ENCODE assay signal across 8 mouse cellular contexts in genomic region chr4:110352001-110352369, GRCm38 (mm10). TPM values are rescaled to one million over a fixed set of nuclear protein-coding genes. Genes with fewer than 3 reads are reported as not detected.
DNase-seq lines count a peak whose midpoint lies in the region; ATAC-seq and TF ChIP-seq lines count a peak whose summit lies in the region.

No protein-coding gene starts in this region.

- no peaks in the 10 kb centered on the region for H3K9me3 ChIP-seq in heart, postnatal 0 days (replicated peaks; ENCODE audit: control insufficient read depth, low read length)
- no peaks in the 10 kb centered on the region for H3K9me3 ChIP-seq in embryonic facial prominence, embryonic 11.5 days (replicated peaks; ENCODE audit: control insufficient read depth, low read length)
- H3K9me3 ChIP-seq in hindbrain, embryonic 16.5 days (ENCODE audit: control insufficient read depth, low read length) = no peaks in the 10 kb centered on the region
- H3K9me3 ChIP-seq in midbrain, embryonic 13.5 days = no peaks in the 10 kb centered on the region

- TF ChIP-seq CTCF in heart, postnatal 0 days (IDR thresholded peaks at IDR 0.05; ENCODE audit: low read depth) = no peak

- peak overlapping the region; percentile 52 for H3K9ac ChIP-seq in heart, postnatal 0 days (replicated peaks; ENCODE audit: low read depth, low read length)
- H3K9ac ChIP-seq in embryonic facial prominence, embryonic 11.5 days (replicated peaks; ENCODE audit: low read length) = peak overlapping the region; percentile 79
- H3K9ac ChIP-seq in hindbrain, embryonic 16.5 days (ENCODE audit: low read depth, low read length) = peak overlapping the region; percentile 78
- peak overlapping the region; percentile 86 for H3K9ac ChIP-seq in midbrain, embryonic 13.5 days (replicated peaks)

- peak overlapping the region; percentile 94 for H3K4me2 ChIP-seq in heart, postnatal 0 days (ENCODE audit: low read depth, low read length)
- H3K4me2 ChIP-seq in embryonic facial prominence, embryonic 11.5 days (ENCODE audit: low read depth, low read length) = peak overlapping the region; percentile 68
- peak overlapping the region; percentile 55 for H3K4me2 ChIP-seq in hindbrain, embryonic 16.5 days (ENCODE audit: low read length)
- H3K4me2 ChIP-seq in midbrain, embryonic 13.5 days (replicated peaks) = peak overlapping the region; percentile 65

- H3K27me3 ChIP-seq in heart, postnatal 0 days (ENCODE audit: control insufficient read depth, insufficient read depth, low read length) = no peaks in the 10 kb centered on the region
- no peaks in the 10 kb centered on the region for H3K27me3 ChIP-seq in embryonic facial prominence, embryonic 11.5 days (ENCODE audit: control insufficient read depth, insufficient read depth, low read length)
- no peaks in the 10 kb centered on the region for H3K27me3 ChIP-seq in hindbrain, embryonic 16.5 days (replicated peaks; ENCODE audit: control insufficient read depth, insufficient read depth, low read length)
- H3K27me3 ChIP-seq in midbrain, embryonic 13.5 days = no peaks in the 10 kb centered on the region

- no peaks in the 10 kb centered on the region for H3K36me3 ChIP-seq in heart, postnatal 0 days (replicated peaks; ENCODE audit: control insufficient read depth, insufficient read depth, low read length)
- H3K36me3 ChIP-seq in embryonic facial prominence, embryonic 11.5 days (replicated peaks; ENCODE audit: control insufficient read depth, insufficient read depth, low read depth, low read length) = no peaks in the 10 kb centered on the region
- H3K36me3 ChIP-seq in hindbrain, embryonic 16.5 days (ENCODE audit: control insufficient read depth, insufficient read depth, low read length) = no peaks in the 10 kb centered on the region
- no peaks in the 10 kb centered on the region for H3K36me3 ChIP-seq in midbrain, embryonic 13.5 days

- no peak for ATAC-seq in heart, postnatal 0 days (ENCODE audit: insufficient read depth, low read depth)
- peak; percentile 71 for ATAC-seq in embryonic facial prominence, embryonic 11.5 days (replicated peaks; ENCODE audit: insufficient number of reproducible peaks, low FRiP score, low TSS enrichment, low read depth)
- ATAC-seq in hindbrain, embryonic 16.5 days = peak; percentile 46; the same call in 1 of the 2 replicates
- ATAC-seq in midbrain, embryonic 13.5 days = no peak

- no peak for TF ChIP-seq EP300 in heart, postnatal 0 days (IDR thresholded peaks at IDR 0.05; ENCODE audit: low read depth)

- no peak overlapping the region for H3K27ac ChIP-seq in heart, postnatal 0 days (ENCODE audit: low read depth)
- H3K27ac ChIP-seq in embryonic facial prominence, embryonic 11.5 days (replicated peaks; ENCODE audit: low read depth, low read length) = peak overlapping the region; percentile 70; the same call in 1 of the 2 replicates
- peak overlapping the region; percentile 82 for H3K27ac ChIP-seq in hindbrain, embryonic 16.5 days (ENCODE audit: low read depth, low read length)
- peak overlapping the region; percentile 87 for H3K27ac ChIP-seq in midbrain, embryonic 13.5 days

- peak overlapping the region; percentile 74 for H3K4me3 ChIP-seq in heart, postnatal 0 days (ENCODE audit: low read depth, low read length)
- H3K4me3 ChIP-seq in embryonic facial prominence, embryonic 11.5 days (ENCODE audit: low read depth, low read length) = peak overlapping the region; percentile 49
- peak overlapping the region; percentile 63 for H3K4me3 ChIP-seq in hindbrain, embryonic 16.5 days (ENCODE audit: low read length)
- peak overlapping the region; percentile 75 for H3K4me3 ChIP-seq in midbrain, embryonic 13.5 days (replicated peaks)

- WGBS in heart, postnatal 0 days = 11% methylated on average over 5 of the region's 5 CpGs
- WGBS in embryonic facial prominence, embryonic 11.5 days = 11% methylated on average over 5 of the region's 5 CpGs
- 4% methylated on average over 5 of the region's 5 CpGs for WGBS in hindbrain, embryonic 16.5 days
- WGBS in midbrain, embryonic 13.5 days = 9% methylated on average over 5 of the region's 5 CpGs

- no peaks in the 10 kb centered on the region for H3K4me1 ChIP-seq in heart, postnatal 0 days (ENCODE audit: control insufficient read depth, insufficient read depth)
- H3K4me1 ChIP-seq in embryonic facial prominence, embryonic 11.5 days (ENCODE audit: control insufficient read depth, insufficient read depth, low read length) = no peaks in the 10 kb centered on the region
- no peaks in the 10 kb centered on the region; the same call in 1 of the 2 replicates for H3K4me1 ChIP-seq in hindbrain, embryonic 16.5 days (ENCODE audit: control insufficient read depth, insufficient read depth, low read depth, low read length)
- H3K4me1 ChIP-seq in midbrain, embryonic 13.5 days (replicated peaks) = peaks cover 12% of the 10 kb centered on the region

- DNase-seq in heart, postnatal 0 days (ENCODE audit: low spot score) = peak; percentile 36
- DNase-seq in heart, adult 18-20 months = no peak
- no peak for DNase-seq in embryonic facial prominence, embryonic 11.5 days (ENCODE audit: low spot score)
- DNase-seq in left cerebral cortex, adult 11 months (ENCODE audit: low spot score) = no peak
- no peak for DNase-seq in adrenal gland, postnatal 10 days
- DNase-seq in ovary, adult 18-20 months (ENCODE audit: low spot score) = no peak

RNA-seq across cellular contexts. Expression of gene Elavl4, which starts 0.3 kb away (rescaled TPM):
- total RNA-seq in heart, postnatal 0 days (2014; rRNA removed; ENCODE audit: low replicate concordance) = 1.9 TPM in 1 of 2 replicates, not detected in the other
- 0.98 and 1.5 TPM in 2 replicates for polyA plus RNA-seq in heart, postnatal 0 days (2015; fragmentation: Nextera tagmentation; extraction: Ambion mirVana)
- total RNA-seq in heart, adult 18-20 months (2021) = under 1 TPM; 0.07 to 0.26 TPM
- 83.3 and 112 TPM in 2 replicates for polyA plus RNA-seq in embryonic facial prominence, embryonic 11.5 days (2014; fragmentation: Nextera tagmentation; extraction: Ambion mirVana)
- 334 and 365 TPM in 2 replicates for polyA plus RNA-seq in hindbrain, embryonic 16.5 days (2015; fragmentation: Nextera tagmentation; extraction: Ambion mirVana)
- polyA plus RNA-seq in midbrain, embryonic 13.5 days (2015; fragmentation: Nextera tagmentation; extraction: Ambion mirVana) = 327 TPM in 2 replicates
- 1 to 10 TPM; 5.9 to 8.4 TPM for total RNA-seq in adrenal gland, postnatal 10 days (2021)

RNA-seq across cellular contexts. Expression of gene Agbl4, which starts 45.5 kb away (rescaled TPM):
- 0.50 TPM in 1 of 2 replicates, not detected in the other for total RNA-seq in heart, postnatal 0 days (2014; rRNA removed; ENCODE audit: low replicate concordance)
- polyA plus RNA-seq in heart, postnatal 0 days (2015; fragmentation: Nextera tagmentation; extraction: Ambion mirVana) = 0.55 and 0.60 TPM in 2 replicates
- under 1 TPM; 0.26 to 0.67 TPM for total RNA-seq in heart, adult 18-20 months (2021)
- polyA plus RNA-seq in embryonic facial prominence, embryonic 11.5 days (2014; fragmentation: Nextera tagmentation; extraction: Ambion mirVana) = 0.29 and 0.98 TPM in 2 replicates
- polyA plus RNA-seq in hindbrain, embryonic 16.5 days (2015; fragmentation: Nextera tagmentation; extraction: Ambion mirVana) = 3.3 and 4.8 TPM in 2 replicates
- polyA plus RNA-seq in midbrain, embryonic 13.5 days (2015; fragmentation: Nextera tagmentation; extraction: Ambion mirVana) = 2.0 and 2.6 TPM in 2 replicates
- total RNA-seq in adrenal gland, postnatal 10 days (2021) = under 1 TPM; 0.33 to 0.75 TPM

Comparison
In these comparisons a context has a peak if more than half of its experiments do, and no peak if none do; other contexts are left out.
1. ATAC-seq: peak in embryonic facial prominence, embryonic 11.5 days (single experiment) and hindbrain, embryonic 16.5 days (single experiment); none in heart, postnatal 0 days (single experiment) and midbrain, embryonic 13.5 days (single experiment).
2. RNA of gene Elavl4, which starts 0.3 kb away (polyA plus RNA-seq): 334 to 365 TPM in hindbrain, embryonic 16.5 days, 327 TPM in midbrain, embryonic 13.5 days and 83.3 to 112 TPM in embryonic facial prominence, embryonic 11.5 days; 0.98 to 1.5 TPM in heart, postnatal 0 days; every median in the first group is over 10 times any median in the second.
3. Peak in every context shown above with its lines, with median percentiles within 50 percentile points of each other: H3K4me2 ChIP-seq, H3K4me3 ChIP-seq and H3K9ac ChIP-seq.